Mouse (Mus musculus) G1E (cell line): ENCODE measurements around the gene Bpifc. TPM values are rescaled to one million over a fixed set of nuclear protein-coding genes. Genes with fewer than 3 reads are reported as not detected.

ENCODE experiments used
- ATAC-seq: 2 replicates; pipeline ENCODE4 v1.8.0; 2016; ENCODE audit warnings: mild to moderate bottlenecking; ENCODE audit not compliant: insufficient number of reproducible peaks, poor library complexity, low FRiP score, severe bottlenecking; ENCODE audit errors: extremely low read depth
- DNase-seq: peaks from one replicate; pipeline ENCODE4 v3.0.0; 2012; ENCODE audit warnings: low spot score
- H3K27me3 ChIP-seq: 2 replicates; pipeline ENCODE4 v1.6.1; 2012; ENCODE audit warnings: mild to moderate bottlenecking, low read length, inconsistent platforms; ENCODE audit not compliant: insufficient read depth
- H3K36me3 ChIP-seq: replicated peaks from 2 replicates; pipeline ENCODE3; 2012; ENCODE audit warnings: mild to moderate bottlenecking, inconsistent platforms
- H3K4me1 ChIP-seq: 2 replicates; pipeline ENCODE4 v1.6.1; 2012; ENCODE audit warnings: low read depth, low read length, inconsistent platforms, mixed read lengths; ENCODE audit not compliant: insufficient read depth
- H3K4me3 ChIP-seq: 2 replicates; pipeline ENCODE4 v1.5.1; 2012; ENCODE audit warnings: low read depth, mild to moderate bottlenecking, inconsistent platforms, low read length, moderate library complexity, mixed read lengths
- H3K9me3 ChIP-seq: replicated peaks from 2 replicates; pipeline ENCODE4 v1.6.1; 2012; ENCODE audit warnings: inconsistent platforms
- CTCF ChIP-seq: IDR thresholded peaks from 2 replicates; pipeline ENCODE4 v1.5.1; 2012; ENCODE audit warnings: low read depth, low read length, inconsistent platforms, mixed read lengths
- GATA1 ChIP-seq: IDR thresholded peaks from 2 replicates; pipeline ENCODE4 v1.6.1; 2012; ENCODE audit warnings: borderline replicate concordance, low read length, inconsistent platforms, mixed read lengths
- GATA2 ChIP-seq: IDR thresholded peaks from 2 replicates; pipeline ENCODE4 v1.6.1; 2012; ENCODE audit warnings: low read depth, low read length, inconsistent platforms, borderline replicate concordance
- POLR2AphosphoS5 ChIP-seq: IDR thresholded peaks from 2 replicates; pipeline ENCODE4 v1.6.1; 2012; ENCODE audit warnings: low read depth, low read length, inconsistent platforms; ENCODE audit not compliant: insufficient replicate concordance
- TAL1 ChIP-seq: conservative IDR thresholded peaks from 2 replicates; pipeline ENCODE4 v1.6.1; 2012; ENCODE audit warnings: low read depth, low read length, inconsistent platforms, mixed read lengths
- polyA plus RNA-seq: library from polyadenylated mRNA; stranded (reverse); fragments of >175 nt; gene quantifications from 2 replicates; pipeline ENCODE4 v1.2.3, GENCODE M21; 2012
- total RNA-seq, 2 experiments: library from RNA; stranded (forward) in 1 of 2; stranded (reverse) in 1 of 2; fragments of 200-1000 nt in 1 of 2; fragments of >200 nt in 1 of 2; fragmentation: Nextera tagmentation in 1 of 2; gene quantifications; 2 replicates each; pipeline ENCODE4 v1.2.3; 2014 to 2017

The Bpifc gene
- total and polyA plus RNA-seq, 3 experiments: not detected

GRCm38 (mm10) chr10:86006455-86006854 lies 5.2 kb downstream of the Bpifc start:
- DNase-seq: no peak
- Histone ChIP-seq H3K27me3 (peaks cover 19% of the 10 kb centered on the region), H3K4me1 (no peaks in the 10 kb centered on the region), H3K9me3 (no peaks in the 10 kb centered on the region), H3K4me3 (no peak overlapping the region), H3K36me3 (no peaks in the 10 kb centered on the region)
- no peak for ATAC-seq
- no peak for TF ChIP-seq GATA2
- TF ChIP-seq TAL1: no peak
- TF ChIP-seq CTCF: no peak
- no peak for TF ChIP-seq POLR2AphosphoS5
- no peak for TF ChIP-seq GATA1

- H3K9me3 ChIP-seq: no peaks in the 10 kb centered on the region
- TF ChIP-seq GATA1 (no peak), CTCF (no peak), POLR2AphosphoS5 (no peak), TAL1 (no peak), GATA2 (no peak)
- ATAC-seq (no peak), DNase-seq (no peak)
- no peak overlapping the region for H3K4me3 ChIP-seq
- peaks cover 16% of the 10 kb centered on the region for H3K27me3 ChIP-seq
- H3K36me3 ChIP-seq: no peaks in the 10 kb centered on the region
- H3K4me1 ChIP-seq: no peaks in the 10 kb centered on the region
These were observed 11.2 kb downstream of the Bpifc start for GRCm38 (mm10) chr10:86000447-86000846.

DNA sequence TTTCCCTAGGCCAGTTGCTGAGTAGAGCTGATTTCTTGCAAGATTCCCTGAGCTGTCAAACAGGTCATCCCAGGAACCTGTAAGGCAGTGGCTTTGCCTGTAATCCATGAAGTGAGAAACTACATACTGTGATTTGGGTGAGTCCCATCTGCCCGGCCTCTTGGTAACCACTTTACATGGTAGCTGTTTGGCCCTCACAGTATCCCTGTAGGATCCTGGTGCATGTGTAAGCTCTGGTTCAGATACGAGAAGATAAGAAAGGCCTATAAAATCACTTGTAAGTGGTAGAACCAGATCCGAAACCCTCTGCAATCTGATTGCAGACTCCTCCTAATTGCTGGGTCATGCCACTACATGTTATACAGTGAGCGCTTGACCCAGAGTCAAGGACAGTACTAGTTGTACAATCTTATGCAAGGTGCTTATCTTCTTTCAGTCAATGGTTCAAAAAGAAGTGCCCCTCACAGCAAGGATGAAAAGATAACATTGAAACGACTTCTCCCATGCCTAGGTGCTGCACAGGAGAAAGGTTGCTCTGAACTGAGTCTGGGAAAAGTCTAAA lies 17.1 kb downstream of the Bpifc start:
- peaks cover 8% of the 10 kb centered on the region for H3K27me3 ChIP-seq
- no peak for TF ChIP-seq CTCF
- no peak for TF ChIP-seq GATA2
- DNase-seq (no peak), ATAC-seq (no peak)
- no peaks in the 10 kb centered on the region for H3K9me3 ChIP-seq
- H3K4me1 ChIP-seq: no peaks in the 10 kb centered on the region
- H3K4me3 ChIP-seq: no peak overlapping the region
- H3K36me3 ChIP-seq: no peaks in the 10 kb centered on the region

DNA sequence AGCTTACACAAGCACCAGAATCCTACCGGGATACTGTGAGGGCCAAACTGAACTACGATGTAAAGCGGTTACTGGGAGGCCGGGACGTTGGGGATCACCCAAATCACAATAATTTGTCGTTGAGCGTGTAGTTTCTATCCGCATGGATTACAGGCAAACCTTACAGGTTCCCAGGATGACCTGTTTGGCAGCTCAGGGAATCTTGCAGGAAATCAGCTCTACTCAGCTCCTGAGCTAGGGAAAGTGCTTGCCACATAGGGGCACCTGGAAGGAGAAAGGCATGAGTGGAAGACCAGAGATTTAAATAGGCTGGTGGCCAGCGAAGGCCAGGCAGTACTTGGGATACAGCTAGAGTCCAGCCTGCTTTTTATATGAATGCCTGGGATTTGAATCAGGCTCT lies 17.9 kb downstream of the Bpifc start:
- TF ChIP-seq GATA1 (no peak), POLR2AphosphoS5 (no peak), TAL1 (no peak), GATA2 (no peak), CTCF (no peak)
- H3K4me1 ChIP-seq: no peaks in the 10 kb centered on the region

GRCm38 (mm10) chr10:85992412-85992811 lies 19.3 kb downstream of the Bpifc start:
- DNase-seq (no peak), ATAC-seq (no peak)
- TF ChIP-seq TAL1 (no peak), GATA1 (no peak), GATA2 (no peak), CTCF (no peak), POLR2AphosphoS5 (no peak)
- peaks cover 3% of the 10 kb centered on the region for H3K27me3 ChIP-seq
- no peaks in the 10 kb centered on the region for H3K36me3 ChIP-seq
- no peak overlapping the region for H3K4me3 ChIP-seq
- H3K9me3 ChIP-seq: no peaks in the 10 kb centered on the region
- no peaks in the 10 kb centered on the region for H3K4me1 ChIP-seq

More for the DNA sequence above, 17.9 kb downstream of the Bpifc start:
- no peak overlapping the region for H3K4me3 ChIP-seq
- H3K36me3 ChIP-seq: no peaks in the 10 kb centered on the region
- peaks cover 8% of the 10 kb centered on the region for H3K27me3 ChIP-seq
- H3K9me3 ChIP-seq: no peaks in the 10 kb centered on the region
- no peak for DNase-seq
- ATAC-seq: no peak

DNA sequence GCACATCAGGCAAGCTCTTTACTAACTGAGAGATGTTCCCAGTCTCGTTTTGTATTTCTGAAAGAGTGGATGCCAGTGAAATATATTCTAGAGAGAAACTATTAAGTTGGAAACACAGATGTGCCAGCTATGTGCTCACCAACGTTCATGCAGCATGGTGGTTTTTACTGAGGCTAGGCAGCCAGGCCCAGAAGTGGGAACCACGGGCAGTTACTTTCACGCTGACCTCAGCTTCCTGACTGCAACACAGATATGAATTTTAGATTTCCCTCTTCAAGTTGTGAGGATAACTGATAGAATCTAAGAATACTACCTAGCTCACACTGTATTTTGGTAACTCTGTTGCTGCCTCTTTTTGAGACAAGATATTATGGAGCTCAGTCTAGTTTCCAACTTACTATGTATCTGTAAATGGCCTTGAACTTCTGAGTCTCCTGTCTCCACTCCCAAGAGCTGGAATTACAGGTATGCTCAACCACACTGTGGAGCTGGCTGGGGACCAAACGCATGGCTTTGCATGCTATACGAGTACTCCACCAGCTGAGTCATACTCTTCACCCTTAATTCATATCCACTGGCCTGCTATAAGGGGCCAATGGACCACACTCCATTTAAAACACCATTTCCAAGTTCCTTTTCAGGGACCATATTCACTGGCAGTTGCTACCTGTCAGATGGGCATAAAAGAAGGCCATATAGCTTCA lies 22.1 kb downstream of the Bpifc start:
- no peak for TF ChIP-seq GATA1
- TF ChIP-seq POLR2AphosphoS5: no peak
- TF ChIP-seq GATA2: no peak
- H3K4me3 ChIP-seq: no peak overlapping the region
- no peak for ATAC-seq

DNA sequence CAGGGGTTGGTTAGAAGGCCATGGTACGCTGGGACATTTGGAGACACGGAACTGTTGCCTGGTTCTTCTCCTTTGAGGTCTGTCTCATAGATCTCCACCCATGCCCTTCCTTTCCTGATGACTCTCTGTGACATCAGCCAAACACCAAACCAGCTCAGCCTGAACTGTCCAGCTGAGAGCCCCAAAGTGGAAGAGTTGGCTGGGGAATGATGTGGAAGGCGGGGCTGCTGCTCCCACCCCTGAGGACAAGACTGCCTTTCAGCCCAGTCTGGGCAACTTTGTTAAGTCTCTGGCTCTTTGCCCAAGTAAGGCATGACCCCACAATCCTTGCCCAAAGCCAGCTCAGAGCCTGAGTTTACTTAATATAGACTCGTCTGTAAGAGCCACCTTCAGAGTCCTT lies 38.8 kb downstream of the Bpifc start:
- DNase-seq: no peak

More for the DNA sequence above, 22.1 kb downstream of the Bpifc start:
- Histone ChIP-seq H3K4me1 (no peaks in the 10 kb centered on the region), H3K36me3 (no peaks in the 10 kb centered on the region), H3K27me3 (peaks cover 10% of the 10 kb centered on the region; the same call in 1 of the 2 replicates), H3K9me3 (no peaks in the 10 kb centered on the region)
- DNase-seq: no peak

More for the DNA sequence above, 38.8 kb downstream of the Bpifc start:
- Histone ChIP-seq H3K36me3 (no peaks in the 10 kb centered on the region), H3K27me3 (peaks cover 31% of the 10 kb centered on the region), H3K4me1 (no peaks in the 10 kb centered on the region), H3K9me3 (0 out of 2 replicates have a peak, but pooled peaks cover 2% of the 10 kb centered on the region), H3K4me3 (no peak overlapping the region)
- no peak for TF ChIP-seq GATA2
- no peak for TF ChIP-seq POLR2AphosphoS5
- ATAC-seq: no peak
